Mouse (Mus musculus): ENCODE measurements around the gene Eef2. TPM values are rescaled to one million over a fixed set of nuclear protein-coding genes. Genes with fewer than 3 reads are reported as not detected.

Eef2 gene
- polyA plus RNA-seq, 1 experiment, result 3,891 TPM

DNA sequence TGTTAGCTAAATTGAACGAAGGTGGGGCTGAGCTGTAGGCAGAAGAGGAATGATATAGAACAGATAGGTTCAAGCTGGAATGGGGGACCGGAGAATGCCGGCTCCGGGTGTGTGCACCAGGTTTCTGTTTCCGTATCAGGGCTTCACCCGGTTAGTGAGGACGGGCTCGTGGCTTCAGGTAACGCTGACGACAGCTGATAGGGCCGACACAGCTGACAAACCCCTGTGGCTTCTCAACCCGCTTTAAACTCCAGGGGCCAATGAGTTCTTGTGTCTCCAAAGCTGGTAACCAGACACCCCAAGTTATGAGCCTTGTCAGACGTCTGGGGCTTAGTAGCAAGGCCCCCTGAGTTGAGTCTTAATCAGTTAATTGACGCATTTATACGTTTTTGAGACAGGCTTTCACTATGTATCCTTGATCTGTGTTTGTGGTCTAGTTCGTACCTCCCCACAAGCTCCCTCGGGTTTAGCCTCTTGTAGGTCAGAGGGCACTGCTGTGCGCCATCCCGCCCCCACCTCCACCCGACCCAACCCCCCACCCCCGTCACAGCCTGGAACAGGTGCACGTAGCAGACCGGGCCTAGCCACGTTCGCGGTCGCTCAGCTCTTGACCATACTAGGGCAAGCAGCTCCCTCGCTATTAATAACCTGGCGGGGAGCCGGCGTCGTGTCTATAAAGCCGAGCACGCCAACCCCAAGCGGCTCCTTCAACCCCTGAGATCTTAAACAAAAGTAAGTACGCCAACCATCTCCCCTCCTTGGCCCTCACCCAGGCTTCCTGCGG, 17.8 kb downstream of the Eef2 start:
- Histone ChIP-seq H3K27me3 (ENCODE audit: control insufficient read depth, insufficient read depth, insufficient read length) (no peaks in the 10 kb centered on the region), H3ac (ENCODE audit: control insufficient read depth, insufficient read length) (no peak overlapping the region), H3K4me3 (peak overlapping the region; percentile 30), H3K36me3 (ENCODE audit: control insufficient read depth, insufficient read depth) (peaks cover 5% of the 10 kb centered on the region), H3K4me2 (ENCODE audit: low read depth) (peak overlapping the region; percentile 86), H3K79me2 (ENCODE audit: control insufficient read depth, insufficient read depth) (no peaks in the 10 kb centered on the region)
- TF ChIP-seq TCF12 (IDR thresholded peaks at IDR 0.05; ENCODE audit: insufficient read depth, poor library complexity, severe bottlenecking), result peak; percentile 6
- TF ChIP-seq SRF (IDR thresholded peaks at IDR 0.05; ENCODE audit: control insufficient read depth, insufficient read length, low read depth), result peak; percentile 98
- TF ChIP-seq POLR2AphosphoS2 (IDR thresholded peaks at IDR 0.05; ENCODE audit: insufficient read length, low read depth), result peak; percentile 63
- no peak for TF ChIP-seq CEBPB (IDR thresholded peaks at IDR 0.05; ENCODE audit: insufficient read depth, poor library complexity, severe bottlenecking)
- TF ChIP-seq TCF3 (IDR thresholded peaks at IDR 0.05; ENCODE audit: insufficient read length, low read depth), result peak; percentile 28
- no peak for TF ChIP-seq USF1 (IDR thresholded peaks at IDR 0.05; ENCODE audit: low read depth)
- TF ChIP-seq MAX (IDR thresholded peaks at IDR 0.05; ENCODE audit: low read depth), result no peak
- peak; percentile 64 to 94 (median 92) for TF ChIP-seq MYOG (IDR thresholded peaks at IDR 0.05; ENCODE audit: control insufficient read depth in 1 of 3, insufficient read depth in 1 of 3, insufficient read length in 2 of 3, low read depth in 2 of 3)
- TF ChIP-seq POLR2A (IDR thresholded peaks at IDR 0.05; ENCODE audit: insufficient read length, low read depth), result peak; percentile 48
- TF ChIP-seq E2F4 (IDR thresholded peaks at IDR 0.05; ENCODE audit: insufficient read depth), result no peak
- TF ChIP-seq MYOD1 (IDR thresholded peaks at IDR 0.05; ENCODE audit: control insufficient read depth in 1 of 3, insufficient read length in 2 of 3, low read depth in 2 of 3), result peak in 2 of 3 experiments; percentile 91 to 97
- no peak for TF ChIP-seq REST (IDR thresholded peaks at IDR 0.05; ENCODE audit: insufficient read depth, insufficient read length)

DNA sequence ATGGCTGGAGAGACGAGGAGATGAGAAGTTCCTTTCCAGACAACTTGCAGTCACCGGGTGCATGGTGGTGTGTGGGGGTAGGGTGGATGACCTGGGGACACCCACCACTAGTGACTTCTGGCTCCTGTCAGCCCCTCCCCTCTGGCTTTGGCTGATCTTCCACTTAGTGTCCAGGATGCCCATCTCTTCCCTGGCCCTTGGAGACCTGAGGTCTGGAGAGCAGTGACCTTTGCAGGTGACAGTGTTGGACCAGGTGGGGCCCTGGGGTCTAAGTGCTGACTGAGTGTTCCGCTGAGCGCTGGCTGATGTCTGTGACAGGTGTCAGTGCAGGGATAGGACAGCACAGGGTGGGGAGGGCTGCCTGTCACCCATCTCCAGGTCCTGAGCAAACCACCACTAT, 18.9 kb downstream of the Eef2 start:
- Histone ChIP-seq H3K4me3 (peak overlapping the region; percentile 30), H3K79me2 (ENCODE audit: control insufficient read depth, insufficient read depth) (no peaks in the 10 kb centered on the region), H3K36me3 (ENCODE audit: control insufficient read depth, insufficient read depth) (no peaks in the 10 kb centered on the region), H3ac (ENCODE audit: control insufficient read depth, insufficient read length) (no peak overlapping the region), H3K4me2 (ENCODE audit: low read depth) (peak overlapping the region; percentile 59), H3K27me3 (ENCODE audit: control insufficient read depth, insufficient read depth, insufficient read length) (no peaks in the 10 kb centered on the region)
- TF ChIP-seq MAX (IDR thresholded peaks at IDR 0.05; ENCODE audit: low read depth) (no peak), CEBPB (IDR thresholded peaks at IDR 0.05; ENCODE audit: insufficient read depth, poor library complexity, severe bottlenecking) (no peak), MYOD1 (IDR thresholded peaks at IDR 0.05; ENCODE audit: control insufficient read depth in 1 of 3, insufficient read length in 2 of 3, low read depth in 2 of 3) (peak in 2 of 3 experiments; percentile 69 to 95), USF1 (IDR thresholded peaks at IDR 0.05; ENCODE audit: low read depth) (no peak), REST (IDR thresholded peaks at IDR 0.05; ENCODE audit: insufficient read depth, insufficient read length) (no peak), MYOG (IDR thresholded peaks at IDR 0.05; ENCODE audit: control insufficient read depth in 1 of 3, insufficient read depth in 1 of 3, insufficient read length in 2 of 3, low read depth in 2 of 3) (peak in 2 of 3 experiments; percentile 32 to 63), TCF12 (IDR thresholded peaks at IDR 0.05; ENCODE audit: insufficient read depth, poor library complexity, severe bottlenecking) (no peak), POLR2AphosphoS2 (IDR thresholded peaks at IDR 0.05; ENCODE audit: insufficient read length, low read depth) (no peak), POLR2A (IDR thresholded peaks at IDR 0.05; ENCODE audit: insufficient read length, low read depth) (peak; percentile 60), E2F4 (IDR thresholded peaks at IDR 0.05; ENCODE audit: insufficient read depth) (no peak), SRF (IDR thresholded peaks at IDR 0.05; ENCODE audit: control insufficient read depth, insufficient read length, low read depth) (no peak)

DNA sequence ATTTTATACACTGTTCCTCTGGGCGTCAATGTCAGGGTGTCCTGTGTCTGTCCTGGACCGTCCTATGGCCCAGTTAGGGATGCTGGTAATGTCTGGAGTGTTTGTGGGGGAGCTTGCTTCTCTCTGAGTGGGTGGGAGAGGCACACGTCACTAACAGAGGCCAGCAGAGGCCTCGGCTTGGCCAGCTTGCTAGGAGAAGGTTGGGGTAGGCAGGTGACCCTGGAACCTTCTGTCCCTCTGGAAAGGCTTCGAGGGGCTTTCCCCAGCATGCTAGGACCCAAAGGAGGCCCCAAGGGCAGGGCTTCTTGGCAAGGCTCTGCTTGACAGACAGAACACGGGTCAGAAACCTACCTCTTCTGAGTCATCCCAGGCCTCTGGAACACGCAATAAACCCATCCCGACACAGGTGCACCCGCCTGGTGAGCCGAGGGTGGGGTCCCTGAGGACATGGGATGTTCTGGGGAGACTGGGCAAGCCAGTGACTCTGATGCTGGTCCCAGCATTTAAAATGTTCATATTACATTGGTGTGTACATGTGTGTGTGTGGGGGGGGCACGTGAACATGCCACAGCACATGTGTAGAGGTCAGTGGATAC, 20.1 kb downstream of the Eef2 start:
- Histone ChIP-seq H3K27me3 (ENCODE audit: control insufficient read depth, insufficient read depth, insufficient read length) (no peaks in the 10 kb centered on the region), H3K79me2 (ENCODE audit: control insufficient read depth, insufficient read depth) (no peaks in the 10 kb centered on the region), H3ac (ENCODE audit: control insufficient read depth, insufficient read length) (no peak overlapping the region), H3K4me3 (peak overlapping the region; percentile 30), H3K36me3 (ENCODE audit: control insufficient read depth, insufficient read depth) (no peaks in the 10 kb centered on the region), H3K4me2 (ENCODE audit: low read depth) (peak overlapping the region; percentile 59)
- TF ChIP-seq E2F4 (IDR thresholded peaks at IDR 0.05; ENCODE audit: insufficient read depth) (no peak), TCF3 (IDR thresholded peaks at IDR 0.05; ENCODE audit: insufficient read length, low read depth) (no peak), POLR2A (IDR thresholded peaks at IDR 0.05; ENCODE audit: insufficient read length, low read depth) (no peak), CEBPB (IDR thresholded peaks at IDR 0.05; ENCODE audit: insufficient read depth, poor library complexity, severe bottlenecking) (no peak), TCF12 (IDR thresholded peaks at IDR 0.05; ENCODE audit: insufficient read depth, poor library complexity, severe bottlenecking) (no peak), USF1 (IDR thresholded peaks at IDR 0.05; ENCODE audit: low read depth) (no peak), MYOG (IDR thresholded peaks at IDR 0.05; ENCODE audit: control insufficient read depth in 1 of 3, insufficient read depth in 1 of 3, insufficient read length in 2 of 3, low read depth in 2 of 3) (peak in 1 of 3 experiments; percentile 65), MAX (IDR thresholded peaks at IDR 0.05; ENCODE audit: low read depth) (no peak), MYOD1 (IDR thresholded peaks at IDR 0.05; ENCODE audit: control insufficient read depth in 1 of 3, insufficient read length in 2 of 3, low read depth in 2 of 3) (peak in 2 of 3 experiments; percentile 5 to 70), POLR2AphosphoS2 (IDR thresholded peaks at IDR 0.05; ENCODE audit: insufficient read length, low read depth) (peak; percentile 40), SRF (IDR thresholded peaks at IDR 0.05; ENCODE audit: control insufficient read depth, insufficient read length, low read depth) (no peak), REST (IDR thresholded peaks at IDR 0.05; ENCODE audit: insufficient read depth, insufficient read length) (no peak)

DNA sequence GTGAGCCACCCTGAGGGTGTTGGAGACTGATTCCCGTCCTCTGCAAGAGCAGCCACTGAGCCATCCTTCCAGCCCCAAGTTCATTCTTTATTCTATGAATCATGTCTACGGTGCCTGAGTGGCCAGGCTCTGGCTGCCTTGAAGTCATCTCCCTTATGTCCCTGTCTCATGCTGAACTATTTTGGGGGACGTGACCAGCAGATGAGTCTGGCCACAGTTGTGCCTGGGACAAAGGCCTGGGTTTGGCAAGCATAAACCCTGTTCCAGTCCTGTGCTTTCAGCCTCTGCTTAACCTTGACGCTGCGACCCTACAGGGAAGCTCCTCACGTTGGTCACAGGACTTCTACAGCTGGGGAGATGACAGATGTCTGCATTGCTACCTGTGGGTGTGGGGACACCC, 20.9 kb downstream of the Eef2 start:
- H3K4me2 ChIP-seq (ENCODE audit: low read depth), result peak overlapping the region; percentile 59
- no peak overlapping the region for H3ac ChIP-seq (ENCODE audit: control insufficient read depth, insufficient read length)
- no peaks in the 10 kb centered on the region for H3K36me3 ChIP-seq (ENCODE audit: control insufficient read depth, insufficient read depth)
- no peaks in the 10 kb centered on the region for H3K27me3 ChIP-seq (ENCODE audit: control insufficient read depth, insufficient read depth, insufficient read length)
- H3K79me2 ChIP-seq (ENCODE audit: control insufficient read depth, insufficient read depth), result no peaks in the 10 kb centered on the region
- TF ChIP-seq REST (IDR thresholded peaks at IDR 0.05; ENCODE audit: insufficient read depth, insufficient read length), result no peak
- TF ChIP-seq SRF (IDR thresholded peaks at IDR 0.05; ENCODE audit: control insufficient read depth, insufficient read length, low read depth), result peak; percentile 25
- no peak for TF ChIP-seq POLR2AphosphoS2 (IDR thresholded peaks at IDR 0.05; ENCODE audit: insufficient read length, low read depth)
- no peak for TF ChIP-seq TCF3 (IDR thresholded peaks at IDR 0.05; ENCODE audit: insufficient read length, low read depth)
- no peak for TF ChIP-seq E2F4 (IDR thresholded peaks at IDR 0.05; ENCODE audit: insufficient read depth)
- TF ChIP-seq MAX (IDR thresholded peaks at IDR 0.05; ENCODE audit: low read depth), result no peak
- TF ChIP-seq MYOD1 (IDR thresholded peaks at IDR 0.05; ENCODE audit: control insufficient read depth in 1 of 3, insufficient read length in 2 of 3, low read depth in 2 of 3), result peak in 1 of 3 experiments; percentile 72
- no peak for TF ChIP-seq TCF12 (IDR thresholded peaks at IDR 0.05; ENCODE audit: insufficient read depth, poor library complexity, severe bottlenecking)
- TF ChIP-seq POLR2A (IDR thresholded peaks at IDR 0.05; ENCODE audit: insufficient read length, low read depth), result peak; percentile 55
- TF ChIP-seq MYOG (IDR thresholded peaks at IDR 0.05; ENCODE audit: control insufficient read depth in 1 of 3, insufficient read depth in 1 of 3, insufficient read length in 2 of 3, low read depth in 2 of 3), result peak in 1 of 3 experiments; percentile 76
- TF ChIP-seq USF1 (IDR thresholded peaks at IDR 0.05; ENCODE audit: low read depth), result no peak
- TF ChIP-seq CEBPB (IDR thresholded peaks at IDR 0.05; ENCODE audit: insufficient read depth, poor library complexity, severe bottlenecking), result no peak
- no peak overlapping the region for H3K4me3 ChIP-seq
